Mouse (Mus musculus) kidney, adult 2 months (tissue): ENCODE results near the gene Palm. TPM values are rescaled to one million over a fixed set of nuclear protein-coding genes. Genes with fewer than 3 reads are reported as not detected.

Source experiments
- DNase-seq: peaks from one replicate; pipeline ENCODE4 v3.0.0; 2021
- H3K27ac ChIP-seq: fragments of 200-500 bp; 2 replicates; pipeline ENCODE4 v1.5.1; 2012; ENCODE audit warnings: low read depth, low read length, control low read depth, inconsistent platforms; ENCODE audit not compliant: insufficient read depth
- H3K27me3 ChIP-seq: fragments of 200-500 bp; replicated peaks from 2 replicates; pipeline ENCODE4 v1.6.1; 2012; ENCODE audit warnings: mild to moderate bottlenecking, moderate library complexity, low read length, inconsistent platforms; ENCODE audit not compliant: control insufficient read depth, insufficient read depth
- H3K36me3 ChIP-seq: fragments of 200-500 bp; 2 replicates; pipeline ENCODE4 v1.6.1; 2012; ENCODE audit warnings: mild to moderate bottlenecking, moderate library complexity, low read length, inconsistent platforms; ENCODE audit not compliant: control insufficient read depth, insufficient read depth
- H3K4me1 ChIP-seq: fragments of 200-500 bp; 2 replicates; pipeline ENCODE4 v1.6.1; 2011; ENCODE audit warnings: low read length; ENCODE audit not compliant: control insufficient read depth, insufficient read depth
- H3K4me3 ChIP-seq: fragments of 200-500 bp; 2 replicates; pipeline ENCODE4 v1.5.1; 2011; ENCODE audit warnings: mild to moderate bottlenecking, low read depth, low read length, control low read depth; ENCODE audit not compliant: insufficient read depth
- CTCF ChIP-seq: fragments of 200-500 bp; conservative IDR thresholded peaks from 2 replicates; pipeline ENCODE4 v1.5.1; 2011; ENCODE audit warnings: low read depth, mild to moderate bottlenecking, control low read depth, low read length, moderate library complexity, mixed read lengths; ENCODE audit not compliant: insufficient read depth, insufficient read length
- POLR2A ChIP-seq: fragments of 200-500 bp; IDR thresholded peaks from one replicate; pipeline ENCODE4 v1.6.1; 2011; ENCODE audit warnings: low read depth, low read length, control low read depth
- WGBS: fragments of 180-500 bp; shearing (Covaris S2); methylation state at CpG from one replicate; pipeline ENCODE4 v1.1.7; 2018; 5-methylcytosine and 5-hydroxymethylcytosine counted together
- polyA plus RNA-seq: library from polyadenylated mRNA; depleted of rRNA; stranded (reverse); fragments of >200 nt; gene quantifications from 2 replicates; pipeline ENCODE4 v1.2.3, GENCODE M21; 2012

The Palm gene
- polyA plus RNA-seq, 1 experiment: 110 TPM

- DNase-seq: peak; percentile 51
- Histone ChIP-seq H3K27me3 (no peaks in the 10 kb centered on the region), H3K4me3 (peak overlapping the region; percentile 66; the same call in 1 of the 2 replicates), H3K27ac (no peak overlapping the region), H3K36me3 (peaks cover 2% of the 10 kb centered on the region), H3K4me1 (peaks cover 22% of the 10 kb centered on the region)
- WGBS: 39% methylated on average over 2 of the region's 2 CpGs
- no peak for TF ChIP-seq POLR2A
- no peak for TF ChIP-seq CTCF
These were observed 28.1 kb upstream of the Palm start for GRCm38 (mm10) chr10:79765228-79765745.

- peak; percentile 29 for DNase-seq
- no peak overlapping the region; the same call in 1 of the 2 replicates for H3K27ac ChIP-seq
- no peaks in the 10 kb centered on the region for H3K36me3 ChIP-seq
- no peaks in the 10 kb centered on the region for H3K27me3 ChIP-seq
- H3K4me3 ChIP-seq: peak overlapping the region; percentile 66
- H3K4me1 ChIP-seq: peaks cover 22% of the 10 kb centered on the region
- TF ChIP-seq POLR2A: no peak
- 1% methylated on average over 16 of the region's 16 CpGs for WGBS
These were observed 27.3 kb upstream of the Palm start for GRCm38 (mm10) chr10:79766001-79766507.

GRCm38 (mm10) chr10:79766508-79767325 is 26.7 kb upstream of the Palm start, which contains the start of gene Rnf126:
Rnf126 (minus strand) TSS chr10:79766952.
- Histone ChIP-seq H3K4me1 (peaks cover 22% of the 10 kb centered on the region), H3K4me3 (peak within 1 kb of the TSS; percentile 66), H3K27me3 (no peaks in the 10 kb centered on the region), H3K27ac (peak within 1 kb of the TSS; percentile 75), H3K36me3 (no peaks in the 10 kb centered on the region)
- TF ChIP-seq POLR2A: no peak
- TF ChIP-seq CTCF: no peak
- peak; percentile 100 for DNase-seq
- under 1% methylated on average over 100 of the region's 101 CpGs for WGBS

GRCm38 (mm10) chr10:79767372-79768244 is 25.8 kb upstream of the Palm start:
- no peaks in the 10 kb centered on the region for H3K27me3 ChIP-seq
- peak overlapping the region; percentile 75 for H3K27ac ChIP-seq
- TF ChIP-seq POLR2A (no peak), CTCF (no peak)
- 9% methylated on average over 40 of the region's 40 CpGs for WGBS
- peak overlapping the region; percentile 66 for H3K4me3 ChIP-seq
- DNase-seq: peak; percentile 94
- H3K4me1 ChIP-seq: peaks cover 22% of the 10 kb centered on the region
- H3K36me3 ChIP-seq: no peaks in the 10 kb centered on the region

- no peaks in the 10 kb centered on the region for H3K27me3 ChIP-seq
- no peak overlapping the region for H3K4me3 ChIP-seq
- peaks cover 22% of the 10 kb centered on the region for H3K4me1 ChIP-seq
- peak overlapping the region; percentile 72 for H3K27ac ChIP-seq
- peak; percentile 87 for DNase-seq
- peak; percentile 94 for TF ChIP-seq CTCF
- no peak for TF ChIP-seq POLR2A
- WGBS: 1% methylated on average over 5 of the region's 5 CpGs
- no peaks in the 10 kb centered on the region for H3K36me3 ChIP-seq
These were observed 25.0 kb upstream of the Palm start for GRCm38 (mm10) chr10:79768400-79768799.

GRCm38 (mm10) chr10:79769329-79769728 is 24.0 kb upstream of the Palm start:
- no peak for TF ChIP-seq CTCF
- TF ChIP-seq POLR2A: no peak
- H3K4me1 ChIP-seq: peaks cover 22% of the 10 kb centered on the region
- 36% methylated on average over 4 of the region's 4 CpGs for WGBS
- no peaks in the 10 kb centered on the region for H3K27me3 ChIP-seq
- peak; percentile 89 for DNase-seq
- no peak overlapping the region for H3K4me3 ChIP-seq
- H3K27ac ChIP-seq: no peak overlapping the region
- no peaks in the 10 kb centered on the region for H3K36me3 ChIP-seq

- H3K4me3 ChIP-seq: no peak overlapping the region
- H3K27me3 ChIP-seq: no peaks in the 10 kb centered on the region
- H3K27ac ChIP-seq: no peak overlapping the region
- H3K36me3 ChIP-seq: no peaks in the 10 kb centered on the region
- 92% methylated on average over 3 of the region's 3 CpGs for WGBS
- 0 out of 2 replicates have a peak, but pooled peaks have one; percentile 15 for TF ChIP-seq CTCF
- TF ChIP-seq POLR2A: no peak
- peaks cover 8% of the 10 kb centered on the region; the same call in 1 of the 2 replicates for H3K4me1 ChIP-seq
- no peak for DNase-seq
These were observed 21.1 kb upstream of the Palm start for GRCm38 (mm10) chr10:79772320-79772719.
